Mouse (Mus musculus) CH12.LX (cell line): ENCODE measurements around the gene Rpusd4. TPM values are rescaled to one million over a fixed set of nuclear protein-coding genes. Genes with fewer than 3 reads are reported as not detected.

Experiments
- DNase-seq: peaks from one replicate; pipeline ENCODE4 v3.0.0-alpha.2; 2013; ENCODE audit errors: extremely low read depth
- H3K27ac ChIP-seq: 2 replicates; pipeline ENCODE4 v1.5.1; 2012; ENCODE audit warnings: low read depth, mild to moderate bottlenecking, control low read depth, moderate library complexity; ENCODE audit not compliant: insufficient read depth
- H3K27me3 ChIP-seq: replicated peaks from 2 replicates; pipeline ENCODE3; 2012; ENCODE audit warnings: inconsistent platforms
- H3K36me3 ChIP-seq, 2 experiments: replicated peaks in 1 of 2; 2 replicates each; pipeline versions ENCODE3 to v1.6.1; 2012; ENCODE audit warnings: inconsistent platforms in 1 of 2, low read length in 1 of 2, mild to moderate bottlenecking in 1 of 2, mixed read lengths in 1 of 2, moderate library complexity in 1 of 2; ENCODE audit not compliant: control insufficient read depth in 1 of 2, insufficient read depth in 1 of 2
- H3K4me1 ChIP-seq, 2 experiments: 2 replicates each; pipeline ENCODE4 v1.6.1; 2012; ENCODE audit warnings: inconsistent platforms in 1 of 2, moderate library complexity in 1 of 2; ENCODE audit not compliant: insufficient read depth in 2 of 2, control insufficient read depth in 1 of 2
- H3K4me2 ChIP-seq: 2 replicates; pipeline ENCODE4 v1.6.1; 2012; ENCODE audit warnings: low read depth, mild to moderate bottlenecking, control low read depth; ENCODE audit not compliant: poor library complexity, insufficient read depth, severe bottlenecking
- H3K4me3 ChIP-seq, 3 experiments: fragments of 150-350 bp in 1 of 3; sonication (generic) in 1 of 3; replicated peaks in 1 of 3; 2 replicates each; pipeline versions ENCODE3 to v1.5.1; 2011 to 2012; ENCODE audit warnings: low read depth in 2 of 3, low read length in 2 of 3, mild to moderate bottlenecking in 2 of 3, moderate library complexity in 2 of 3, control low read depth in 1 of 3, improper control_type of control experiment in 1 of 3, inconsistent platforms in 1 of 3, mixed read lengths in 1 of 3; ENCODE audit not compliant: poor library complexity in 1 of 3
- H3K79me2 ChIP-seq: replicated peaks from 2 replicates; pipeline ENCODE4 v1.6.1; 2012; ENCODE audit warnings: mild to moderate bottlenecking, moderate library complexity; ENCODE audit not compliant: control insufficient read depth, poor library complexity, insufficient read depth, severe bottlenecking; ENCODE audit errors: extremely low read depth
- H3K9ac ChIP-seq: 2 replicates; pipeline ENCODE4 v1.6.1; 2012; ENCODE audit warnings: low read depth, mild to moderate bottlenecking, control low read depth, moderate library complexity; ENCODE audit not compliant: insufficient read depth
- H3K9me3 ChIP-seq: replicated peaks from 2 replicates; pipeline ENCODE3; 2012; ENCODE audit warnings: low read length, inconsistent platforms, mixed read lengths
- BHLHE40 ChIP-seq: IDR thresholded peaks from 2 replicates; pipeline ENCODE4 v1.6.1; 2011; ENCODE audit warnings: mild to moderate bottlenecking, low read depth, low read length, improper control_type of control experiment
- CHD1 ChIP-seq: IDR thresholded peaks from 2 replicates; pipeline ENCODE4 v1.6.1; 2012; ENCODE audit warnings: low read depth, low read length, improper control_type of control experiment, inconsistent platforms
- CHD2 ChIP-seq: IDR thresholded peaks from 2 replicates; pipeline ENCODE4 v1.6.1; 2011; ENCODE audit warnings: low read length, improper control_type of control experiment
- CTCF ChIP-seq, 2 experiments: IDR thresholded peaks in 1 of 2; conservative IDR thresholded peaks in 1 of 2; 2 replicates each; pipeline ENCODE4 v1.5.1; 2011 to 2012; ENCODE audit warnings: low read depth in 2 of 2, low read length in 2 of 2, improper control_type of control experiment in 1 of 2, inconsistent platforms in 1 of 2, mild to moderate bottlenecking in 1 of 2, moderate library complexity in 1 of 2
- EP300 ChIP-seq: IDR thresholded peaks from 2 replicates; pipeline ENCODE4 v1.6.1; 2011; ENCODE audit warnings: low read length, improper control_type of control experiment
- GABPA ChIP-seq: IDR thresholded peaks from 2 replicates; pipeline ENCODE4 v1.6.1; 2012; ENCODE audit warnings: low read depth, low read length, improper control_type of control experiment, inconsistent platforms; ENCODE audit not compliant: insufficient replicate concordance
- JUN ChIP-seq: IDR thresholded peaks from 2 replicates; pipeline ENCODE4 v1.6.1; 2011; ENCODE audit warnings: low read depth, mild to moderate bottlenecking, low read length, improper control_type of control experiment, moderate library complexity; ENCODE audit not compliant: insufficient read depth
- JUND ChIP-seq: conservative IDR thresholded peaks from 2 replicates; pipeline ENCODE4 v1.6.1; 2011; ENCODE audit warnings: low read depth, low read length, improper control_type of control experiment
- MAFK ChIP-seq: IDR thresholded peaks from 2 replicates; pipeline ENCODE4 v1.6.1; 2011; ENCODE audit warnings: low read length, improper control_type of control experiment; ENCODE audit not compliant: insufficient replicate concordance
- MAX ChIP-seq: IDR thresholded peaks from 2 replicates; pipeline ENCODE4 v1.6.1; 2011; ENCODE audit warnings: low read length, improper control_type of control experiment
- MAZ ChIP-seq: IDR thresholded peaks from 2 replicates; pipeline ENCODE4 v1.6.1; 2012; ENCODE audit warnings: low read depth, mild to moderate bottlenecking, inconsistent platforms, low read length, improper control_type of control experiment, moderate library complexity
- MXI1 ChIP-seq: IDR thresholded peaks from 2 replicates; pipeline ENCODE4 v1.6.1; 2011; ENCODE audit warnings: mild to moderate bottlenecking, low read depth, low read length, improper control_type of control experiment
- MYC ChIP-seq: IDR thresholded peaks from 2 replicates; pipeline ENCODE4 v1.6.1; 2011; ENCODE audit warnings: low read depth, mild to moderate bottlenecking, improper control_type of control experiment, low read length
- NELFE ChIP-seq: IDR thresholded peaks from 2 replicates; pipeline ENCODE4 v1.6.1; 2011; ENCODE audit warnings: low read depth, low read length, improper control_type of control experiment
- PAX5 ChIP-seq: IDR thresholded peaks from 2 replicates; pipeline ENCODE4 v1.6.1; 2012; ENCODE audit warnings: low read length, inconsistent platforms, mixed read lengths
- POLR2AphosphoS2 ChIP-seq: IDR thresholded peaks from 2 replicates; pipeline ENCODE4 v1.6.1; 2011; ENCODE audit warnings: low read depth, low read length, improper control_type of control experiment
- RAD21 ChIP-seq: IDR thresholded peaks from 2 replicates; pipeline ENCODE4 v1.6.1; 2011; ENCODE audit warnings: low read depth, mild to moderate bottlenecking, low read length, improper control_type of control experiment, moderate library complexity
- RCOR1 ChIP-seq: conservative IDR thresholded peaks from 2 replicates; pipeline ENCODE4 v1.6.1; 2012; ENCODE audit warnings: low read depth, mild to moderate bottlenecking, inconsistent platforms, low read length, improper control_type of control experiment
- SIN3A ChIP-seq: IDR thresholded peaks from 2 replicates; pipeline ENCODE4 v1.6.1; 2012; ENCODE audit warnings: low read length, improper control_type of control experiment, inconsistent platforms
- USF1 ChIP-seq: IDR thresholded peaks from 2 replicates; pipeline ENCODE4 v1.6.1; 2014; ENCODE audit warnings: low read depth, mild to moderate bottlenecking, inconsistent platforms, low read length, improper control_type of control experiment
- ZC3H11A ChIP-seq: IDR thresholded peaks from 2 replicates; pipeline ENCODE4 v1.6.1; 2012; ENCODE audit warnings: low read depth, mild to moderate bottlenecking, inconsistent platforms, low read length, improper control_type of control experiment
- ZKSCAN1 ChIP-seq: IDR thresholded peaks from 2 replicates; pipeline ENCODE4 v1.6.1; 2012; ENCODE audit warnings: low read depth, inconsistent platforms, low read length, improper control_type of control experiment, borderline replicate concordance
- ZMIZ1 ChIP-seq: IDR thresholded peaks from 2 replicates; pipeline ENCODE4 v1.6.1; 2012; ENCODE audit warnings: low read depth, mild to moderate bottlenecking, inconsistent platforms, low read length, improper control_type of control experiment
- dilution Hi-C: fragments of 300-500 bp; cut with MboI; formaldehyde crosslinking; loops from 2 replicates; pipeline ENCODE4 v1.14.3; 2020; ENCODE audit warnings: low sequenced_read_pairs; ENCODE audit not compliant: extremely low pct_unique_long_range_greater_than_20kb, extremely low pct_ligation_motif_present
- in situ Hi-C: fragments of 300-500 bp; cut with MboI; formaldehyde crosslinking; loops from 3 replicates; pipeline ENCODE4 v1.14.3; 2019; ENCODE audit warnings: low sequenced_read_pairs, low pct_ligation_motif_present, low pct_unique_long_range_greater_than_20kb, mixed read lengths
- polyA plus RNA-seq: library from polyadenylated mRNA; unstranded; fragments of >175 nt; gene quantifications from 2 replicates; pipeline ENCODE4 v1.2.1, GENCODE M21; 2012; ENCODE audit warnings: low read depth; ENCODE audit not compliant: insufficient read length
- total RNA-seq, 2 experiments: library from RNA; depleted of rRNA; stranded (reverse); fragments of 300-350 nt in 1 of 2; fragments of >200 nt in 1 of 2; gene quantifications; 2 replicates each; pipeline ENCODE4 v1.2.3; 2012 to 2014

Gene Rpusd4
- total and polyA plus RNA-seq, 3 experiments: 21.7 to 29.5 (median 27.3) TPM

GRCm38 (mm10) chr9:35235996-35236395 is 31.7 kb upstream of the Rpusd4 start:
- H3K36me3 ChIP-seq: peaks cover 7 to 51% of the 10 kb centered on the region in 2 experiments
- H3K27me3 ChIP-seq: no peaks in the 10 kb centered on the region
- no peaks in the 10 kb centered on the region for H3K79me2 ChIP-seq
- H3K27ac ChIP-seq: no peak overlapping the region
- in situ Hi-C loops: no loop called here
- DNase-seq: no peak
- dilution Hi-C loops: no loop called here
- no peak overlapping the region for H3K4me2 ChIP-seq
- no peaks in the 10 kb centered on the region for H3K9me3 ChIP-seq
- H3K4me3 ChIP-seq: no peak overlapping the region
- no peak overlapping the region for H3K9ac ChIP-seq
- no peak for TF ChIP-seq ZKSCAN1
- TF ChIP-seq BHLHE40: no peak
- no peak for TF ChIP-seq ZMIZ1
- no peak for TF ChIP-seq ZC3H11A
- TF ChIP-seq CTCF (conservative IDR thresholded peaks at IDR 0.05 in 1 of 2, IDR thresholded peaks at IDR 0.05 in 1 of 2; ENCODE audit: low read depth in 2 of 2, low read length in 2 of 2): no peak
- TF ChIP-seq USF1: no peak
- no peak for TF ChIP-seq MAFK
- no peak for TF ChIP-seq PAX5
- TF ChIP-seq GABPA: no peak
- TF ChIP-seq RCOR1: no peak
- TF ChIP-seq MAZ: no peak
- TF ChIP-seq POLR2AphosphoS2: no peak
- TF ChIP-seq JUN: no peak
- no peak for TF ChIP-seq EP300
- H3K4me1 ChIP-seq: no peaks in the 10 kb centered on the region

- H3K4me3 ChIP-seq: no peak overlapping the region
- no peaks in the 10 kb centered on the region for H3K9me3 ChIP-seq
- no peak for DNase-seq
- H3K79me2 ChIP-seq: no peaks in the 10 kb centered on the region
- dilution Hi-C loops (no loop called here), in situ Hi-C loops (no loop called here)
- H3K4me1 ChIP-seq: no peaks in the 10 kb centered on the region
- no peaks in the 10 kb centered on the region for H3K27me3 ChIP-seq
- no peak overlapping the region for H3K9ac ChIP-seq
- TF ChIP-seq MXI1 (no peak), POLR2AphosphoS2 (no peak), CTCF (conservative IDR thresholded peaks at IDR 0.05 in 1 of 2, IDR thresholded peaks at IDR 0.05 in 1 of 2; ENCODE audit: low read depth in 2 of 2, low read length in 2 of 2) (no peak), MAX (no peak), CHD2 (no peak), SIN3A (no peak), JUND (no peak), NELFE (no peak), MYC (no peak), GABPA (no peak), RAD21 (no peak), RCOR1 (no peak), CHD1 (no peak), JUN (no peak)
- no peak overlapping the region for H3K4me2 ChIP-seq
- H3K36me3 ChIP-seq: peaks cover 0 to 32% of the 10 kb centered on the region in 2 experiments
- H3K27ac ChIP-seq: no peak overlapping the region
These were observed 29.3 kb upstream of the Rpusd4 start for GRCm38 (mm10) chr9:35238371-35238770.
